Mouse (Mus musculus): Measurements from ENCODE around the gene Prcd. TPM values are rescaled to one million over a fixed set of nuclear protein-coding genes. Genes with fewer than 3 reads are reported as not detected.
A peak's percentile ranks its signal among the peaks of the same experiment; 100 is the strongest.

Gene Prcd
- total and polyA plus RNA-seq, 3 experiments = not detected

DNA sequence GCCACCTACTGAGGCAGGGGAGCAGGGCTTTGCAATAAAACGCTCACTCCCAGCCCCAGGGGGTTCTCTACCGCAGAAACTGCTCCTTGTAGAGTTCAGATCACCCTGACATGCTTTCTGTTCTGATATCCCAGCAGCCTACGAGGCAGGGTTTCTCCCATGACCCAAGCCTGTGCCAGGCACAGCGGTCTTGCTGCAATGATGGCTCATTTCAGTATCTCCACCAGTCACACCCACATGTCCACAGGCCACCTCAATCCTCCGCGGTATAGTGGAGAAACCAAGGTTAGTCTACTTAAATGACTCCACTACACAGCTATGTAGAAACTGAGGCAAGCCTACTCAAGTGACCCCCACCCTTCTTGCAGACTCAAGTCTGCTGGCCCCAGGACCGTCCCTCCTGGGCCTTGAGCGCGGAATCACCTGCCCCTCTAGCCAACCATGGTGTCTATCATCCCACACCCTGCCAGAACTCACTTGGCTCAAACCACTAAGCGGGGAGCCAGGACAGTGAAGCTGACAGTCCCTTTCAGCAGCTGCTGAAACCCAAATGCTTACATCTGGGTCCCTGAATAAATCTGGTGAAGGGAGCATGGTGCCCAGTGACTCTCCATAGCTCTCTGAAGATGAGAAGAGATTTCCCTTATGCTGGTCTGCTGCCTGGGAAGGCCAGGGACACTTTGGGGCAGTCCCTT, 32.6 kb upstream of the Prcd start (continued):
- TF ChIP-seq MXI1 (IDR thresholded peaks at IDR 0.05; ENCODE audit: low read depth, low read length) = peak; percentile 54; the same call in 1 of the 2 replicates
- TF ChIP-seq E2F4 (IDR thresholded peaks at IDR 0.05; ENCODE audit: insufficient replicate concordance, low read depth, low read length) = no peak
- TF ChIP-seq CHD2 (IDR thresholded peaks at IDR 0.05; ENCODE audit: low read length) = no peak
- TF ChIP-seq EP300 (IDR thresholded peaks at IDR 0.05; ENCODE audit: low read length) = peak; percentile 53
- TF ChIP-seq KAT2A (IDR thresholded peaks at IDR 0.05; ENCODE audit: insufficient replicate concordance, low read length) = no peak

DNA sequence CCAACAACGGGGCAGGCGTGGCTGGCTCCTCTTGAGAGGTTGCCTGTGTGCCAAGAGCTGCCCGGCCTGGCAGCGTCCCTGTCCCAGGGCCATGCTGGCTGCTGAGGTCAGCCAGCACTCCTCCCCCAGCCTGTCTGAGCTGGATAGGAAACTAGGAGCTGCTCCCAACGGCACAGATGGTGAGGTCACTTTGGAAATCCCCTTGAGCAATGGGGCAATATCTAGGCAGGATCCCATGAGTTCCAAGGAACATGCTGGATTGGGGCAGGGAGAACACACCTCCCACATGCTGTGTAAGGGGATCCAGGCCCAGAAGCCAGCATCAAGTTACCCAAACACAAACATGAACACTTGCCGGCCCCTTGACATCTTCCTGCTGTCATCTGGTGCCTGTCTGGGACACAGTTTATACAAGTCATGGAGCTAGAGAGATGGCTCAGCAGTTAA, 32.1 kb upstream of the Prcd start:
- in situ Hi-C loops (cut with MboI; ENCODE audit: low pct_ligation_motif_present, low pct_unique_long_range_greater_than_20kb, low sequenced_read_pairs) (no loop called here), dilution Hi-C loops (cut with MboI; ENCODE audit: extremely low pct_ligation_motif_present, extremely low pct_unique_long_range_greater_than_20kb, low sequenced_read_pairs) (no loop called here)
- Histone ChIP-seq H3K4me1 (ENCODE audit: control insufficient read depth in 1 of 2, insufficient read depth in 2 of 2) (peaks cover 67 to 90% of the 10 kb centered on the region in 2 experiments), H3K9me3 (replicated peaks; ENCODE audit: low read length) (no peaks in the 10 kb centered on the region), H3K27me3 (replicated peaks) (no peaks in the 10 kb centered on the region), H3K4me2 (ENCODE audit: insufficient read depth, low read depth, poor library complexity, severe bottlenecking) (peak overlapping the region; percentile 9; the same call in 1 of the 2 replicates), H3K4me3 (replicated peaks in 1 of 3; ENCODE audit: low read depth in 2 of 3, low read length in 2 of 3, poor library complexity in 1 of 3) (peak overlapping the region in 1 of 3 experiments; percentile 10), H3K79me2 (replicated peaks; ENCODE audit: control insufficient read depth, extremely low read depth, insufficient read depth, poor library complexity, severe bottlenecking) (no peaks in the 10 kb centered on the region), H3K9ac (ENCODE audit: insufficient read depth, low read depth) (no peak overlapping the region), H3K36me3 (replicated peaks in 1 of 2; ENCODE audit: control insufficient read depth in 1 of 2, insufficient read depth in 1 of 2, low read length in 1 of 2) (peaks cover 0 to 5% of the 10 kb centered on the region in 2 experiments), H3K27ac (ENCODE audit: insufficient read depth, low read depth) (no peak overlapping the region)
- no peak for TF ChIP-seq USF2 (conservative IDR thresholded peaks at IDR 0.05; ENCODE audit: low read depth, low read length)
- TF ChIP-seq EP300 (IDR thresholded peaks at IDR 0.05; ENCODE audit: low read length) = peak; percentile 33; the same call in 1 of the 2 replicates
- 0 out of 2 replicates have a peak, but pooled peaks have one; percentile 6 for TF ChIP-seq JUN (IDR thresholded peaks at IDR 0.05; ENCODE audit: insufficient read depth, low read depth, low read length)
- no peak for DNase-seq (ENCODE audit: extremely low read depth)

DNA sequence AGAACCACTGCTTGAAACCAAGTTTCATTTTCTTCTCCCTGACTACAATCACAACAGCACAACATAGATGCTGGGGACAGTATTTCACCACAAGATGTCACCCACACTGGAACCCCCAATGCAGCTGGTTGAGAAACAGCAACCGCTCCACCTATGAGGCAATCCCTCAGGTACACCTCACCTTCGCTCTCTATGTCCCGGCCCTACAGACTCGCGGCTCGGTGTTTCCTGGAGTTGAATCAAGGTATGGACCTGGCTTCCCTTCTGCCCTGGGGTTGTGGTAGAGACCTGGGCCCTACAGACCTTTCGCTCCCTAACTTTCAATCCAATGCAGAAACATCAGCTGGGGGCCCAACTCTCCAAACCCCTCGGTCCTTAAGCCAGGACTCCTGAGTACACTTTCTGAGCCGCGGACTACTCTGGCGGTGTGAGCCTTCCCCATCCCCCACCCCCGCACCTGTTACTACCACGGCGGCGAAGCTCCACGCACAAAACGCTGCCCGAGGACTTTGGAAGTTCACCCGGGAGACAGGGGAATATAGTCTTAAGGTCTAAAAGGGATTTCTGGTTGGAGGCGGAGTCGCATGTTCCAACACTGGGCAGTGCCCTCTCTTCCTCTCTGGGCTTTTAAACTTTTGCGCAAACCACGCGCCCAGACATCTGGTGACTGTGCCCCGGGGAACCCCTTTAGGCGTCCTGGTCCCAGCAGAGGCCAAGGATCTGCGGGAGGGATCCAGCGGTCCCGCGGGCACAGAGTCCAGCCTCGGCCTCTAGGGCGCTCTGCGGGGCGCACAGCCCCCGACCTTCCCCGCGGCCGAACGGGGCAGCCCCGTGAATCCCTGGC, 29.8 kb upstream of the Prcd start:
- TF ChIP-seq IRF4 (IDR thresholded peaks at IDR 0.05; ENCODE audit: low read depth, low read length) = peak; percentile 4; the same call in 1 of the 2 replicates
- TF ChIP-seq GABPA (IDR thresholded peaks at IDR 0.05; ENCODE audit: insufficient replicate concordance, low read depth, low read length) = no peak
- 0 out of 2 replicates have a peak, but pooled peaks have one; percentile 6 for TF ChIP-seq BHLHE40 (IDR thresholded peaks at IDR 0.05; ENCODE audit: low read depth, low read length)
- TF ChIP-seq USF1 (IDR thresholded peaks at IDR 0.05; ENCODE audit: low read depth, low read length) = no peak
- TF ChIP-seq CTCF (conservative IDR thresholded peaks at IDR 0.05 in 1 of 2, IDR thresholded peaks at IDR 0.05 in 1 of 2; ENCODE audit: low read depth in 2 of 2, low read length in 2 of 2) = peak in 1 of 2 experiments; percentile 38; a peak in 2 of 4 replicates
- TF ChIP-seq CHD2 (IDR thresholded peaks at IDR 0.05; ENCODE audit: low read length) = peak; percentile 80
- TF ChIP-seq RCOR1 (conservative IDR thresholded peaks at IDR 0.05; ENCODE audit: low read depth, low read length) = no peak
- Histone ChIP-seq H3K79me2 (replicated peaks; ENCODE audit: control insufficient read depth, extremely low read depth, insufficient read depth, poor library complexity, severe bottlenecking) (no peaks in the 10 kb centered on the region), H3K4me2 (ENCODE audit: insufficient read depth, low read depth, poor library complexity, severe bottlenecking) (peak overlapping the region; percentile 93), H3K4me3 (replicated peaks in 1 of 3; ENCODE audit: low read depth in 2 of 3, low read length in 2 of 3, poor library complexity in 1 of 3) (peak overlapping the region; percentile 76 to 93 (median 86)), H3K36me3 (replicated peaks in 1 of 2; ENCODE audit: control insufficient read depth in 1 of 2, insufficient read depth in 1 of 2, low read length in 1 of 2) (peaks cover 0 to 5% of the 10 kb centered on the region in 2 experiments), H3K27me3 (replicated peaks) (no peaks in the 10 kb centered on the region), H3K4me1 (ENCODE audit: control insufficient read depth in 1 of 2, insufficient read depth in 2 of 2) (peaks cover 52 to 86% of the 10 kb centered on the region in 2 experiments), H3K27ac (ENCODE audit: insufficient read depth, low read depth) (no peak overlapping the region), H3K9ac (ENCODE audit: insufficient read depth, low read depth) (peak overlapping the region; percentile 89), H3K9me3 (replicated peaks; ENCODE audit: low read length) (no peaks in the 10 kb centered on the region)
- dilution Hi-C loops (cut with MboI; ENCODE audit: extremely low pct_ligation_motif_present, extremely low pct_unique_long_range_greater_than_20kb, low sequenced_read_pairs) = no loop called here
- in situ Hi-C loops (cut with MboI; ENCODE audit: low pct_ligation_motif_present, low pct_unique_long_range_greater_than_20kb, low sequenced_read_pairs) = no loop called here
- no peak for DNase-seq (ENCODE audit: extremely low read depth)
